Mouse (Mus musculus): Measurements from ENCODE around the gene Npvf.
A peak's percentile ranks its signal among the peaks of the same experiment; 100 is the strongest.

Gene Npvf

GRCm38 (mm10) chr6:50654356-50654755, at the start of gene Npvf:
Gene Npvf, minus strand, starts transcription at chr6:50654439.
- ATAC-seq (ENCODE audit: low TSS enrichment): no peak

GRCm38 (mm10) chr6:50689121-50689815, 35.0 kb upstream of the Npvf start:
- ATAC-seq (ENCODE audit: low TSS enrichment): no peak; the same call in 1 of the 2 replicates

- peak; percentile 84 for ATAC-seq (ENCODE audit: low TSS enrichment)
Observed at GRCm38 (mm10) chr6:50684646-50685415, 30.6 kb upstream of the Npvf start.

- no peak for ATAC-seq (ENCODE audit: low TSS enrichment)
Observed at GRCm38 (mm10) chr6:50681491-50681890, 27.3 kb upstream of the Npvf start.

GRCm38 (mm10) chr6:50680224-50681215, 26.3 kb upstream of the Npvf start:
- no peak for ATAC-seq (ENCODE audit: low TSS enrichment)

GRCm38 (mm10) chr6:50679486-50679828, 25.2 kb upstream of the Npvf start:
- no peak for ATAC-seq (ENCODE audit: low TSS enrichment)

GRCm38 (mm10) chr6:50678826-50679485, 24.7 kb upstream of the Npvf start:
- ATAC-seq (ENCODE audit: low TSS enrichment): peak; percentile 93

- ATAC-seq (ENCODE audit: low TSS enrichment): no peak
Observed at GRCm38 (mm10) chr6:50671191-50671590, 17.0 kb upstream of the Npvf start.

- no peak for ATAC-seq (ENCODE audit: low TSS enrichment)
Observed at GRCm38 (mm10) chr6:50666937-50667336, 12.7 kb upstream of the Npvf start.

- no peak for ATAC-seq (ENCODE audit: low TSS enrichment)
Observed at GRCm38 (mm10) chr6:50665020-50665419, 10.8 kb upstream of the Npvf start.

- ATAC-seq (ENCODE audit: low TSS enrichment): no peak
Observed at GRCm38 (mm10) chr6:50664193-50664592, 10.0 kb upstream of the Npvf start.

GRCm38 (mm10) chr6:50662925-50663583, 8.8 kb upstream of the Npvf start:
- ATAC-seq (ENCODE audit: low TSS enrichment): no peak

- ATAC-seq (ENCODE audit: low TSS enrichment): no peak
Observed at GRCm38 (mm10) chr6:50661729-50662128, 7.5 kb upstream of the Npvf start.

GRCm38 (mm10) chr6:50658466-50658865, 4.2 kb upstream of the Npvf start:
- ATAC-seq (ENCODE audit: low TSS enrichment): no peak

- no peak for ATAC-seq (ENCODE audit: low TSS enrichment)
Observed at GRCm38 (mm10) chr6:50658018-50658417, 3.8 kb upstream of the Npvf start.

GRCm38 (mm10) chr6:50656426-50656825, 2.2 kb upstream of the Npvf start:
- ATAC-seq (ENCODE audit: low TSS enrichment): no peak

GRCm38 (mm10) chr6:50655925-50656324, 1.7 kb upstream of the Npvf start:
- no peak for ATAC-seq (ENCODE audit: low TSS enrichment)

GRCm38 (mm10) chr6:50647656-50648055, 6.6 kb downstream of the Npvf start:
- ATAC-seq (ENCODE audit: low TSS enrichment): no peak

GRCm38 (mm10) chr6:50646659-50647058, 7.6 kb downstream of the Npvf start:
- ATAC-seq (ENCODE audit: low TSS enrichment): no peak

- ATAC-seq (ENCODE audit: low TSS enrichment): no peak
Observed at GRCm38 (mm10) chr6:50644701-50645100, 9.5 kb downstream of the Npvf start.

- ATAC-seq (ENCODE audit: low TSS enrichment): no peak
Observed at GRCm38 (mm10) chr6:50641898-50642297, 12.3 kb downstream of the Npvf start.
